Mouse (Mus musculus): ENCODE results near the gene Dnajc5g. TPM values are rescaled to one million over a fixed set of nuclear protein-coding genes. Genes with fewer than 3 reads are reported as not detected.

The Dnajc5g gene
- polyA plus RNA-seq, 1 experiment: not detected

- peak overlapping the region; percentile 82 for H3K4me3 ChIP-seq (ENCODE audit: insufficient read depth, low read depth, low read length)
- DNase-seq: no peak
- peak overlapping the region; percentile 28; the same call in 1 of the 2 replicates for H3K27ac ChIP-seq (ENCODE audit: insufficient read depth, low read depth, low read length)
- peaks cover 2% of the 10 kb centered on the region; the same call in 1 of the 2 replicates for H3K4me1 ChIP-seq (ENCODE audit: control insufficient read depth, insufficient read depth, low read length)
- 15% methylated on average over 6 of the region's 6 CpGs for WGBS
- no peak for TF ChIP-seq CTCF (conservative IDR thresholded peaks at IDR 0.05; ENCODE audit: insufficient read depth, insufficient read length, low read depth, low read length)
- no peak for TF ChIP-seq POLR2A (IDR thresholded peaks at IDR 0.05; ENCODE audit: low read depth, low read length)
- peaks cover 5% of the 10 kb centered on the region; the same call in 1 of the 2 replicates for H3K36me3 ChIP-seq (ENCODE audit: control insufficient read depth, insufficient read depth, low read length)
- H3K27me3 ChIP-seq (replicated peaks; ENCODE audit: control insufficient read depth, insufficient read depth, low read length): no peaks in the 10 kb centered on the region
Observed at GRCm38 (mm10) chr5:31153516-31154151, 47.5 kb downstream of the Dnajc5g start.

GRCm38 (mm10) chr5:31154152-31154553 lies 48.1 kb downstream of the Dnajc5g start, which contains the start of gene Mpv17:
Gene Mpv17, minus strand, starts transcription at chr5:31154251.
- peaks cover 5% of the 10 kb centered on the region; the same call in 1 of the 2 replicates for H3K36me3 ChIP-seq (ENCODE audit: control insufficient read depth, insufficient read depth, low read length)
- under 1% methylated on average over 19 of the region's 19 CpGs for WGBS
- DNase-seq: peak; percentile 94
- H3K27ac ChIP-seq (ENCODE audit: insufficient read depth, low read depth, low read length): peak within 1 kb of the TSS; percentile 76
- peak within 1 kb of the TSS; percentile 82 for H3K4me3 ChIP-seq (ENCODE audit: insufficient read depth, low read depth, low read length)
- TF ChIP-seq CTCF (conservative IDR thresholded peaks at IDR 0.05; ENCODE audit: insufficient read depth, insufficient read length, low read depth, low read length) (no peak), POLR2A (IDR thresholded peaks at IDR 0.05; ENCODE audit: low read depth, low read length) (peak; percentile 53)
- peaks cover 2% of the 10 kb centered on the region; the same call in 1 of the 2 replicates for H3K4me1 ChIP-seq (ENCODE audit: control insufficient read depth, insufficient read depth, low read length)
- no peaks in the 10 kb centered on the region for H3K27me3 ChIP-seq (replicated peaks; ENCODE audit: control insufficient read depth, insufficient read depth, low read length)

Other genes with a start within 250 kb of the Dnajc5g start
- 81.3 and 92.5 TPM in 2 replicates for gene Tmem214, start 238.3 kb upstream of the Dnajc5g start, polyA plus RNA-seq (2012; rRNA removed)
- 22.6 and 24.1 TPM in 2 replicates for gene Agbl5, start 217.6 kb upstream of the Dnajc5g start, polyA plus RNA-seq (2012; rRNA removed)
- gene Ost4, start 198.5 kb upstream of the Dnajc5g start, polyA plus RNA-seq (2012; rRNA removed): 377 and 422 TPM in 2 replicates
- gene Emilin1, start 192.9 kb upstream of the Dnajc5g start, polyA plus RNA-seq (2012; rRNA removed): 55.6 and 63.8 TPM in 2 replicates
- 1,147 and 1,266 TPM in 2 replicates for gene Khk, start 184.9 kb upstream of the Dnajc5g start, polyA plus RNA-seq (2012; rRNA removed)
- 387 and 411 TPM in 2 replicates for gene Cgref1, start 160.7 kb upstream of the Dnajc5g start, polyA plus RNA-seq (2012; rRNA removed)
- 346 and 372 TPM in 2 replicates for gene Preb, start 145.9 kb upstream of the Dnajc5g start, polyA plus RNA-seq (2012; rRNA removed)
- 0.16 and 0.22 TPM in 2 replicates for gene Tcf23, start 137.6 kb upstream of the Dnajc5g start, polyA plus RNA-seq (2012; rRNA removed)
- 295 and 320 TPM in 2 replicates for gene Atraid, start 58.0 kb upstream of the Dnajc5g start, polyA plus RNA-seq (2012; rRNA removed)
- 81.5 and 121 TPM in 2 replicates for gene Slc5a6, start 57.4 kb upstream of the Dnajc5g start, polyA plus RNA-seq (2012; rRNA removed)
- gene Cad, start 51.5 kb upstream of the Dnajc5g start, polyA plus RNA-seq (2012; rRNA removed): 12.4 and 14.2 TPM in 2 replicates
- gene Slc30a3, start 2.0 kb downstream of the Dnajc5g start, polyA plus RNA-seq (2012; rRNA removed): 0.14 and 0.24 TPM in 2 replicates
- gene Trim54, start 10.4 kb downstream of the Dnajc5g start, polyA plus RNA-seq (2012; rRNA removed): 0.05 and 3.9 TPM in 2 replicates
- not detected in 2 replicates for gene Ucn, start 32.5 kb downstream of the Dnajc5g start, polyA plus RNA-seq (2012; rRNA removed)
- gene Mpv17, start 48.0 kb downstream of the Dnajc5g start, polyA plus RNA-seq (2012; rRNA removed): 212 and 233 TPM in 2 replicates
- 1.6 and 2.1 TPM in 2 replicates for gene Gm29609, start 73.6 kb downstream of the Dnajc5g start, polyA plus RNA-seq (2012; rRNA removed)
- 47.8 and 49.2 TPM in 2 replicates for gene Gtf3c2, start 73.9 kb downstream of the Dnajc5g start, polyA plus RNA-seq (2012; rRNA removed)
- gene Snx17, start 86.9 kb downstream of the Dnajc5g start, polyA plus RNA-seq (2012; rRNA removed): 94.1 and 95.5 TPM in 2 replicates
- 54.1 and 61.0 TPM in 2 replicates for gene Eif2b4, start 87.1 kb downstream of the Dnajc5g start, polyA plus RNA-seq (2012; rRNA removed)
- gene Zfp513, start 96.0 kb downstream of the Dnajc5g start, polyA plus RNA-seq (2012; rRNA removed): 22.9 and 29.8 TPM in 2 replicates
- gene Ppm1g, start 114.4 kb downstream of the Dnajc5g start, polyA plus RNA-seq (2012; rRNA removed): 41.1 and 43.2 TPM in 2 replicates
- gene Nrbp1, start 134.6 kb downstream of the Dnajc5g start, polyA plus RNA-seq (2012; rRNA removed): 126 and 130 TPM in 2 replicates
- gene Gm9970, start 134.9 kb downstream of the Dnajc5g start, polyA plus RNA-seq (2012; rRNA removed): 0.45 and 0.96 TPM in 2 replicates
- gene Krtcap3, start 145.4 kb downstream of the Dnajc5g start, polyA plus RNA-seq (2012; rRNA removed): 19.7 and 23.6 TPM in 2 replicates
- gene Ift172, start 184.8 kb downstream of the Dnajc5g start, polyA plus RNA-seq (2012; rRNA removed): 33.2 and 34.2 TPM in 2 replicates
- 8.8 and 14.0 TPM in 2 replicates for gene Fndc4, start 189.8 kb downstream of the Dnajc5g start, polyA plus RNA-seq (2012; rRNA removed)
- 0.09 and 0.38 TPM in 2 replicates for gene Gckr, start 191.2 kb downstream of the Dnajc5g start, polyA plus RNA-seq (2012; rRNA removed)